Mouse (Mus musculus) frontal cortex, adult 2 months (tissue): Measurements from ENCODE around the gene Mapkap1. TPM values are rescaled to one million over a fixed set of nuclear protein-coding genes. Genes with fewer than 3 reads are reported as not detected.
A peak's percentile ranks its signal among the peaks of the same experiment; 100 is the strongest.
"Not testable (repeated sequence)": the region's sequence is repeated elsewhere in the genome, so short reads cannot be mapped to it uniquely, and the experiment has no call there.

Experiments
- DNase-seq, 2 experiments: peaks; one replicate each; pipeline ENCODE4 v3.0.0; 2022; ENCODE audit warnings: low spot score in 1 of 2; ENCODE audit errors: extremely low spot score in 1 of 2
- polyA plus RNA-seq: library from polyadenylated mRNA; depleted of rRNA; stranded (reverse); fragments of >200 nt; gene quantifications from 2 replicates; pipeline ENCODE4 v1.2.3, GENCODE M21; 2012

Gene Mapkap1
- polyA plus RNA-seq, 1 experiment, result 58.1 TPM

- DNase-seq, result no peak
Measured at GRCm38 (mm10) chr2:34431701-34432372, 25.3 kb downstream of the Mapkap1 start.

- not testable (repeated sequence) for DNase-seq
Measured at GRCm38 (mm10) chr2:34432887-34433286, 26.3 kb downstream of the Mapkap1 start.

GRCm38 (mm10) chr2:34436321-34436720, 29.8 kb downstream of the Mapkap1 start:
- DNase-seq, result no peak

- DNase-seq, result no peak
Measured at GRCm38 (mm10) chr2:34448756-34449155, 42.2 kb downstream of the Mapkap1 start.

GRCm38 (mm10) chr2:34462490-34462889, 55.9 kb downstream of the Mapkap1 start:
- no peak for DNase-seq

GRCm38 (mm10) chr2:34468559-34469141, 62.1 kb downstream of the Mapkap1 start:
- no peak for DNase-seq

- no peak for DNase-seq
Measured at GRCm38 (mm10) chr2:34469324-34469723, 62.8 kb downstream of the Mapkap1 start.

- no peak for DNase-seq
Measured at GRCm38 (mm10) chr2:34473775-34474174, 67.2 kb downstream of the Mapkap1 start.

GRCm38 (mm10) chr2:34481401-34481800, 74.8 kb downstream of the Mapkap1 start:
- no peak for DNase-seq

- no peak for DNase-seq
Measured at GRCm38 (mm10) chr2:34482102-34482501, 75.5 kb downstream of the Mapkap1 start.

- DNase-seq, result no peak
Measured at GRCm38 (mm10) chr2:34482531-34482930, 76.0 kb downstream of the Mapkap1 start.

- no peak for DNase-seq
Measured at GRCm38 (mm10) chr2:34487281-34487680, 80.7 kb downstream of the Mapkap1 start.

GRCm38 (mm10) chr2:34503975-34504730, 97.6 kb downstream of the Mapkap1 start:
- DNase-seq, result no peak

GRCm38 (mm10) chr2:34506162-34506561, 99.6 kb downstream of the Mapkap1 start:
- not testable (repeated sequence) for DNase-seq

GRCm38 (mm10) chr2:34509856-34510255, 103.3 kb downstream of the Mapkap1 start:
- no peak for DNase-seq

GRCm38 (mm10) chr2:34515263-34515662, 108.7 kb downstream of the Mapkap1 start:
- DNase-seq, result no peak

- no peak for DNase-seq
Measured at GRCm38 (mm10) chr2:34518083-34518482, 111.5 kb downstream of the Mapkap1 start.

- DNase-seq, result no peak
Measured at GRCm38 (mm10) chr2:34518526-34518925, 112.0 kb downstream of the Mapkap1 start.

- DNase-seq, result peak; percentile 15 to 81
Measured at GRCm38 (mm10) chr2:34519525-34519924, 113.0 kb downstream of the Mapkap1 start.

- DNase-seq, result no peak
Measured at GRCm38 (mm10) chr2:34521384-34521783, 114.8 kb downstream of the Mapkap1 start.

GRCm38 (mm10) chr2:34526527-34527371, 120.2 kb downstream of the Mapkap1 start:
- DNase-seq, result no peak
